Mouse (Mus musculus) megakaryocyte, embryonic 14.5 days (primary cell): ENCODE measurements around the gene Ptprn2. TPM values are rescaled to one million over a fixed set of nuclear protein-coding genes. Genes with fewer than 3 reads are reported as not detected.

Experiments
- H3K27me3 ChIP-seq: replicated peaks from 2 replicates; pipeline ENCODE3; 2012; ENCODE audit warnings: inconsistent platforms
- H3K36me3 ChIP-seq: replicated peaks from 2 replicates; pipeline ENCODE3; 2012; ENCODE audit warnings: low read length, inconsistent platforms, mixed read lengths
- H3K4me1 ChIP-seq: 2 replicates; pipeline ENCODE4 v1.6.1; 2012; ENCODE audit warnings: inconsistent platforms
- H3K4me3 ChIP-seq: replicated peaks from 2 replicates; pipeline ENCODE3; 2012; ENCODE audit warnings: moderate library complexity, mild to moderate bottlenecking, inconsistent platforms
- H3K9me3 ChIP-seq: 2 replicates; pipeline ENCODE4 v1.6.1; 2012; ENCODE audit warnings: inconsistent platforms
- FLI1 ChIP-seq: IDR thresholded peaks from 2 replicates; pipeline ENCODE4 v1.6.1; 2012; ENCODE audit warnings: low read length, inconsistent platforms, mixed read lengths
- GATA1 ChIP-seq: IDR thresholded peaks from 3 replicates; pipeline ENCODE4 v1.6.1; 2012; ENCODE audit warnings: mixed read lengths, low read length, inconsistent platforms, borderline replicate concordance
- polyA plus RNA-seq: library from polyadenylated mRNA; stranded (reverse); fragments of >175 nt; gene quantifications from 2 replicates; pipeline ENCODE4 v1.2.3, GENCODE M21; 2012; ENCODE audit warnings: low replicate concordance; ENCODE audit not compliant: insufficient read depth

Gene Ptprn2
- polyA plus RNA-seq, 1 experiment = not detected

GRCm38 (mm10) chr12:116515824-116516223, 30.3 kb downstream of the Ptprn2 start:
- no peaks in the 10 kb centered on the region for H3K36me3 ChIP-seq
- H3K4me3 ChIP-seq = no peak overlapping the region
- no peaks in the 10 kb centered on the region for H3K4me1 ChIP-seq
- TF ChIP-seq GATA1 = no peak
- TF ChIP-seq FLI1 = no peak
- no peaks in the 10 kb centered on the region for H3K9me3 ChIP-seq
- no peaks in the 10 kb centered on the region for H3K27me3 ChIP-seq

GRCm38 (mm10) chr12:116528861-116529260, 43.3 kb downstream of the Ptprn2 start:
- H3K4me3 ChIP-seq = no peak overlapping the region
- no peaks in the 10 kb centered on the region for H3K9me3 ChIP-seq
- H3K27me3 ChIP-seq = peaks cover 4% of the 10 kb centered on the region
- TF ChIP-seq FLI1 (no peak), GATA1 (no peak)
- H3K36me3 ChIP-seq = no peaks in the 10 kb centered on the region
- H3K4me1 ChIP-seq = no peaks in the 10 kb centered on the region

DNA sequence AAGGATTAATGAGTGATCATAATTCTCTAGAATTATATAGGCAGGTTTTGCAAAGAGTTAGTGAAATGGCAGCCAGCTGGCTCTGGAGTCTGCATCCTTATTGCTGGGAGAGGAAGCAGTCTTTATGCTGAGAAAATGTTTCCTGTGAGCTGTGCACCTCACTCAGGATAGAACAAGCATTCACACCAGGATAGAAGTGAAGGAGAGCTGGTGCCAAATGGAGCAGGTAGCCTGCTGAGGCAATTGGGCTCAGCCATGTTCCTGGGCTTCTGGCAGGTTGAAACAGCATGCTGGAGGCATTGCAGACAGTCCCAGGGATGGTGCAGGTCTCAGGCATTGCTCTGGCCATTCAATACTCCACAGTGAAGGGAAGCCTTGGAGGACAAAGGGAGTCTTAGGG, 47.8 kb downstream of the Ptprn2 start:
- no peak overlapping the region for H3K4me3 ChIP-seq
- H3K4me1 ChIP-seq = no peaks in the 10 kb centered on the region
- H3K27me3 ChIP-seq = peaks cover 2% of the 10 kb centered on the region
- TF ChIP-seq GATA1 (no peak), FLI1 (no peak)
- no peaks in the 10 kb centered on the region for H3K36me3 ChIP-seq
- H3K9me3 ChIP-seq = no peaks in the 10 kb centered on the region

DNA sequence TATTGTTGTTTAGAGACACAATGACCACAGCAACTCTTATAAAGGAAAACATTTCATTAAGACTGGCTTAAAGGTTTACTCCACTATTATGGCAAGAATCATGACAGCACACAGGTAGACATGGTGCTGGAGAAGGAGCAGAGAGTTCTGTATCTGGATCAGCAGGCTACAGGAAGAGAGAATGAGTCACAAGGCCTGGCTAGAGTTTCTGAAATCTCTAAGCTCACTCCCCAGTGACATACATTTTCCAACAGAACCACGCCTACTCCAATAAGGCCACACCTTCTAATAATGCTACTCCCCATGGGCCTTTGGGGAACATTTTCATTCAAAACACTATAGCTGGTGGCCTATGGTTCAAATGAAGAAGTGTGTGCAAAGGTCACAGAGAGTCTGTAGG, 53.8 kb downstream of the Ptprn2 start:
- Histone ChIP-seq H3K9me3 (no peaks in the 10 kb centered on the region), H3K4me1 (no peaks in the 10 kb centered on the region), H3K36me3 (no peaks in the 10 kb centered on the region), H3K4me3 (no peak overlapping the region), H3K27me3 (no peaks in the 10 kb centered on the region)
- no peak for TF ChIP-seq FLI1
- TF ChIP-seq GATA1 = no peak

DNA sequence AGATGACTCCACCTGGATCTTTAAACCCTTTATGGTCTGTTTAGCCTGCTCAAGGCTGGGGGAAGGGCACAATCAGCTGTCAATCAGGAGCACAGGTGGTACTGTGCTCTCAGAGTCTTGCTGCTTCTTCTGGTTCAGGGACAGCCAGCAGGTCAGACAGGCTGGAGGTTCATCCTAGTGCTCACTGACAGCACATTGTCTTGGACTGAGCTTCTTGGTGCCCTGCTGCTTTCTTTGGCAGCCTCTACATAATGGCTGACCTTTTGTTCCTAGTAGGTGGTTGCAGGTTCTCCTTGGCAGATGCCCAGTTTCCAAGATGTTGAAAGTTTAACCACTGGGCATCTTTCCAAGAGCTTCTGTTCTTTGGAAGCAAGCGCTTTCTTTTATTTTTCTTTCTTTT, 55.1 kb downstream of the Ptprn2 start:
- no peaks in the 10 kb centered on the region for H3K27me3 ChIP-seq
- H3K4me3 ChIP-seq = no peak overlapping the region
- no peak for TF ChIP-seq GATA1
- TF ChIP-seq FLI1 = no peak
- no peaks in the 10 kb centered on the region for H3K36me3 ChIP-seq
- H3K9me3 ChIP-seq = no peaks in the 10 kb centered on the region
- no peaks in the 10 kb centered on the region for H3K4me1 ChIP-seq

GRCm38 (mm10) chr12:116550031-116550430, 64.5 kb downstream of the Ptprn2 start:
- H3K4me3 ChIP-seq = no peak overlapping the region
- H3K4me1 ChIP-seq = no peaks in the 10 kb centered on the region
- no peak for TF ChIP-seq GATA1
- no peak for TF ChIP-seq FLI1
- no peaks in the 10 kb centered on the region for H3K27me3 ChIP-seq
- H3K36me3 ChIP-seq = no peaks in the 10 kb centered on the region
- H3K9me3 ChIP-seq = no peaks in the 10 kb centered on the region

- Histone ChIP-seq H3K4me3 (no peak overlapping the region), H3K9me3 (no peaks in the 10 kb centered on the region), H3K27me3 (no peaks in the 10 kb centered on the region), H3K36me3 (no peaks in the 10 kb centered on the region), H3K4me1 (no peaks in the 10 kb centered on the region)
- TF ChIP-seq FLI1 = no peak
- no peak for TF ChIP-seq GATA1
Observed at GRCm38 (mm10) chr12:116551516-116551915, 66.0 kb downstream of the Ptprn2 start.

DNA sequence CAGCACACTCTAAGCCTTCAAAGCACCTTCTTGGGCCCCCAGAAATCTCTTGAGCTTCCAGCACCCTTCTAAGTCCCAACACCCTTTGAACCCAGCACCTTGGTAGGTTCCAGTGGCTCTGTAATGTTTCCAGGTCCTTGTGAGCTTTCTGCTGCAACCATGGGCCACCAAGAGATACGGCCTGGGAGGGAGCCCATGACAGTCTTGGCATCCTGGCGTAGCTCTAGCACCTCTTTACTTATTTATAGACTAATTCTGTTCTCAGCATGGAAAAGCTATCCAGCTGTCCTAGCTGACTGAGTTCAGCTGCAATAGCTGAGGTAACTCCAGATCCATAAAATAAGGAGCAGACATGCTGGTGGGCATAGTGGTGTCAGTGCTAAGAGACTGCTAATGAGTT, 66.8 kb downstream of the Ptprn2 start:
- TF ChIP-seq GATA1 (no peak), FLI1 (no peak)
- Histone ChIP-seq H3K36me3 (no peaks in the 10 kb centered on the region), H3K9me3 (no peaks in the 10 kb centered on the region)

DNA sequence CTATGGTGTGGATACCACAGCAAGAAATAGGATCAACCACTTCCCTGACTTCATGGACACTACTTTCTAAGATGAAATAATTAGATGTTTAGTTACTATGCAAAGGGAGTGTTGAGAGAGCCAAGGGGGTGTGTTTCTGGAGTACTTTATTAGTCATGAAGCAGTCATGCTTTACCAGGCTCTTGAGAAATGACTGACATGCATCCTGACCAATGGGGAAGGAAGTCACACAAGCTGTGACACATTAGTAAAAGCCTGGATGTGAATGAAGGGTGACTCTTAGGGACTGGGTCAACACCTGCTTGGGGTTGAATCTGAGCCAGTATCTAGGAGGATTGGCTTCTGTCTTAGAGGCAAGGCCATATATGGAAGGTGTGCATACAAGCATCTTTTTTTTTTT, 67.8 kb downstream of the Ptprn2 start:
- Histone ChIP-seq H3K4me1 (no peaks in the 10 kb centered on the region), H3K4me3 (no peak overlapping the region), H3K9me3 (no peaks in the 10 kb centered on the region), H3K27me3 (no peaks in the 10 kb centered on the region), H3K36me3 (no peaks in the 10 kb centered on the region)
- no peak for TF ChIP-seq GATA1
- TF ChIP-seq FLI1 = no peak

More for the DNA sequence above, 66.8 kb downstream of the Ptprn2 start:
- Histone ChIP-seq H3K4me3 (no peak overlapping the region), H3K27me3 (no peaks in the 10 kb centered on the region), H3K4me1 (no peaks in the 10 kb centered on the region)

GRCm38 (mm10) chr12:116555964-116556363, 70.4 kb downstream of the Ptprn2 start:
- no peaks in the 10 kb centered on the region for H3K36me3 ChIP-seq
- no peaks in the 10 kb centered on the region for H3K27me3 ChIP-seq
- TF ChIP-seq FLI1 (no peak), GATA1 (no peak)
- no peaks in the 10 kb centered on the region for H3K9me3 ChIP-seq
- H3K4me1 ChIP-seq = no peaks in the 10 kb centered on the region
- H3K4me3 ChIP-seq = no peak overlapping the region

GRCm38 (mm10) chr12:116564441-116564840, 78.9 kb downstream of the Ptprn2 start:
- Histone ChIP-seq H3K27me3 (peaks cover 2% of the 10 kb centered on the region), H3K9me3 (no peaks in the 10 kb centered on the region), H3K4me3 (no peak overlapping the region), H3K4me1 (no peaks in the 10 kb centered on the region; the same call in 1 of the 2 replicates), H3K36me3 (no peaks in the 10 kb centered on the region)
- TF ChIP-seq GATA1 = no peak
- TF ChIP-seq FLI1 = no peak
